Mouse (Mus musculus): ENCODE results near the gene Ncs1.

The Ncs1 gene

DNA sequence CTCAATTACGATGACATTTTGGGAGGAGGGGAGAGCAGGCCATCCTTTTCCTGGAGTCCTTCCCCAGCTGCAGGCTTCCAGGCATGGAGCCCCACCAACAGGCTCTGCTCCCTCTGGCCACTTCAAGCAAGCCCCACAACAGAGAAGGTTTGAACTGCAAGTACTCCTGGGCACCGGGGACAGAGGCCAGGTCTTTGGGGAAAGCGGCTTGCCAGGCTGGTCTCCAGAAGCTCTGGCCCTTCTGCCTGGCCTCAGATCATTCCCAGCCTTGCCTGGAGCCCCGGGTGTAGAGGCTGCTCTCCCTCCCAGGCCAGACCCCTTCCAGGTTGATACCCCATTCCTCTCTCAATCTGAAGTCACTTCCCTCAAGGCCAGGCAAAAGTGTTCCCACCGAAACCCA is 572 bp upstream of the Ncs1 start:
- DNase-seq (ENCODE audit: low read depth), result no peak

DNA sequence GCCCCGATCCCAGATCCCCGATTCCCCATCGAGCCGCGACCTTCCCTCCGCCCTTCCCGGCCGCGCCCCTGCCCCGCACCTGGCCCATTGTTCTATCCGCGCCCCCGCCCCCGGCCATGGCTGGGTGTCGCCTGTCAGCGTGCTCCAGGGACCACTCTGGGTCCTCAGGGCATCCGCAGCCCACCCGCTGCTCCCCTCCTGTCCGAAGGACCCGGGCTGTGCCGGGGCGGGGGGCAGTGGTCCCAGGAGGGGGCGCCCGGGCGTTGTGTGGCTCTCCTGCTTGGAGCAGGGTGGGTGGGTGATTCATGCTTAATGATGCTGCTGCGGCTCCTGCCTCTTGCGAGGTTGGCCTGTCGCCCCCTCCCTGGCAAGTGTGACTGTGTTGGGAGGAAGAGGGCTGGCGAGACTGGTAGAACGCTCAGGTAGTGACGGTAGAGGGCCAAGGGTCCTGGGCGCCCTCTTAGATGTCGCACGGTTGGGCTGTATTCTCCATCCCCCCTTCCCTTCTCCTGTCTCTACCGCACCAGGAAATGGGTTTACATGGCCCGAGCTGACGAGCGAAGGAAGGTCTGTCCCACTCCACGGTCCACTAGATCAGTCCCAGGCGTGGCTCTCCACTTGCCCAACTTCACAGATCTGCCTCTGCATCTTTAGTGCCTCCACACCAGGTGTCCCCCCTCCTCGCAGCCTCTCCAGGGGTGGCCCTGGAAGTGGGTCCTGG is 788 bp downstream of the Ncs1 start:
- DNase-seq (ENCODE audit: low read depth), result no peak

DNA sequence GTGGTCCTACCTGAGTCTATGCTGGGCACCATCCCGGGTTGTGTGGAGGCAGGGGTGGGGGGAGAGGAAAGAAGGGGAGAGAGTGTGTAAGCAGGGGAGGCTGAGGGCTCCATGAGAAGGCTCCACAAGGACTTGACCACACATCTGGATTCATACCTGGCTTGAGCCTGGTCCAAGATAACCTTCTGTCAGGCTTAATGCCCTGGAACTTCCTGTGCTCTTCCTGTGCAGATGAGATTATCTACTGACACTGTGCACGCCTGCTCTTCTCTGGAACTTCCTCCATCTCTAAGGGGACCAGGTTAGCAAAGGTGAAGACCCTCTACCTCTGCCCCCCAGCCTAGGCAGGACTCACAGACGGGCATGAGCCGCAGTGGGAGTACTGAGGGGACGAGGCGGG is 3.2 kb downstream of the Ncs1 start:
- no peak for DNase-seq (ENCODE audit: low read depth)

DNA sequence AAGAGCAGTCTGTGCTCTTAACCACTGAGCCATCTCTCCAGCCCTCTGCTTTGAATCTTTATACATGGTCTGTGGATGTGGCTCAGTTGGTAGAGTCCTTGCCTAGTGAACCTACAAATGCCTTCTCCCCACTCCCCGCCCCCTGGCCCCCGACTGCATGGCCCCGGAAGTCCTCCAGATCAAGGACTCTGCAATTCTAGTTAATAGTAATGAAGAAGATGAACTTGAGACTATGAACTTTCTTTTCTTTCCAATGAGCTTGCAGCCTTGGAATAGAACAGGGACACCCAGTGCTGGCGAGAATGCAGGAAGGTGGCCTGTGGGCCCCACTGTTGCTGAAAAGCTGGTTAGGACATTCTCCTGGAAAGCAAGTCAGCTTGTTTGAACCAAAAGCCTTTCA is 6.5 kb downstream of the Ncs1 start:
- no peak for DNase-seq (ENCODE audit: low read depth)

DNA sequence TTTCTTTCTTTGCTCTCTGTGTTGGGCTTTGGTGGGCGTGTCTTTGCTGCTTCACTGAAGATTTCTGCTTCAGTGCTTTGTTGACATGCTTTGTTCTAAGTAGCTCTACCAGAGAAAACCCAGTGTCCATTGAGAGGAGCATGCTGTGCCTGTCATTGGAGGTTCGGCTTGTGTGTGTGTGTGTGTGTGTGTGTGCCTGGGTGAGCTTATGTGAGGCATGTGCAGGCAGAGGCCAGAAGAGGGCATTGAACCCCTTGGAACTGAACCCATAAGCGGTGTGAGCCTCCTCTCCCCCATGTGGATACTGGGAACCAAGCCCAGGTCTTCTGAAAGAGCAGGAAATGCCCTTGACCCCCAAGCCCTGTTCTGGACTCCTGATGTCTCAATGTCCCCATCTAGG is 7.8 kb downstream of the Ncs1 start:
- DNase-seq (ENCODE audit: low read depth), result no peak

DNA sequence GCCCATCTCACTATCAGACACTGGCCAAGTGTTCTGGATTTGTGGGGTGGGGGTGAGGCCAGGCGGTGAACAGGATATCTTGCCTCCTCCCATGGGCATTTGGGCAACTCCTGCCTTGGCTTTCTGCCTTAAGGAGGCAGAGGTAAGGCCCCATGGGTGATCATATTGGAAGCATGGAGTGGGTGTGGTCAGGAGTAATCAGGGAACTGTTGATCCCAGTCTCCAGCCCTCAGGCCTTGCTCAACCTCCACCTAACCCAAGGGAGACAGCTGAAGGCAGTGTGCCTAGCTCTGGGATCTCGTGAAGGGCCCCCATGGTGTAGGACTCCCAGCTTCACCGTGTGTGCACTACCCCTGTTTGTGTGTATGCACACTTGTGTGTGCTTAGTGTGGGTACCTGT is 9.2 kb downstream of the Ncs1 start:
- DNase-seq (ENCODE audit: low read depth), result no peak

DNA sequence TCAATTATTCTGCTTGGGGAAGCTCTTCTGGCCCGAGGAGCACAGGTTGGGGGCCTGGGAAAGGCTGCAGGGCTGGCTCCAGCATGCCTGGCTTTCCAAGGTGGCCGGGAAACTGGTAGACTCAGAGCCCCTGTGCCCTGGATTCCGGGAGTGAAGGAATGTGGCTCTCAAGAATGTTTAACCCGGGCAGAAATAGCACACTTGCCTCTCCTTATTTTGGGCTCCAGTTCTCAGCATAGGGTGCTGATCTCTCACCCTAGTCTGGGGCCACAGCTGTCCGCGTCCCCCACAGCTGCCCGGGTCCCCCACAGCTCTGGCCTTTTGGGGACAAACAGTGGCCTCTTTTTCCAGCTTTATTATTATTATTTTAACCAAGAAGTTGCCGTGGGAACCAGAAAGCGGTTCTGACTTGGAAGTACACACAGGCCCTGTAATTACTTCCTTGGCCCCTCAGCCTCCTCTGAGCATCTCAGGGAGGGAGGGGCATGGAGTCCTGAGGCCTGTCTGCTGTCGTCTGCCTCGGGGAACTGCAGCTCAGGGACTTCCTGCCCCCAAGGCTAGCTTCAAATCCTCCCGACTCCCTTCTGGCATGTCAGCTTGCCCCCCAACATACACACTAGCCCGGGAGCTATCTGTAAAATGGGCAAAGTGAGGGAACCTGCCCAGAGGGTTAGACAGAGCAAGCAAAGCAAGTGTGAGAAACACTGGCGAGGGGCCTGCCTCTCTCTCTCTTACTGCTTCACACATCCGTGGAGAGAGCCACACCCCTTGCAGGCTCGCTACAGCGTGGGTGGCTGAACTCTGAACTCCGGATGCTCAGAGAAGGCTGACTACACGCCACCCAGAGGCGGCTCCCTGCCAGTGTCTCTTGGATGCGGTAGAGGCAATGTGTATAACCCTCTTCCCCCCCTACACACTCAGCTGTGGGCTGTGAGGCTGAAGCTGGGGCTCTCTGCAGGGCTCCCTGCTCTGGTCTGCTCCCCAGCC is 10.6 kb downstream of the Ncs1 start:
- DNase-seq (ENCODE audit: low read depth), result peak; percentile 70

DNA sequence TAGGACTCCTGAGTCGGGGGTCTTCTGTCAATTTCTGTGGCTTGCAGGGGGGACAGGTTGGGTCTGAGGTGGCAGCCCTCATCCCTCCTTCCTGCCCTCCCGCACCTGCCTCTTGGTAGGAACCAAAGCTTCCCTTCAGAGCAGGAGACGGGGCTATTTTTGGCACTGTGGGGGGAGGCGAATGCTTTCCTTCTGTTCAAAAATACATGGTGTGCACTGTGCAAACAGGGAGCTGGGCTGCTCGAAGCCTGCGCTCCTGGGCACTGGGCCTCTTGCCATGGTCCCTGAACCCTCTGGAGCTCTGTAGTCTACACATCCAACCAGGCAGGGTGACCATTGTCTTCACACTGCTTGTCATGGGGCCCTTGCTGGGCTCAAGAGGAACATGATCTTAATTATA is 11.5 kb downstream of the Ncs1 start:
- no peak for DNase-seq (ENCODE audit: low read depth)

DNA sequence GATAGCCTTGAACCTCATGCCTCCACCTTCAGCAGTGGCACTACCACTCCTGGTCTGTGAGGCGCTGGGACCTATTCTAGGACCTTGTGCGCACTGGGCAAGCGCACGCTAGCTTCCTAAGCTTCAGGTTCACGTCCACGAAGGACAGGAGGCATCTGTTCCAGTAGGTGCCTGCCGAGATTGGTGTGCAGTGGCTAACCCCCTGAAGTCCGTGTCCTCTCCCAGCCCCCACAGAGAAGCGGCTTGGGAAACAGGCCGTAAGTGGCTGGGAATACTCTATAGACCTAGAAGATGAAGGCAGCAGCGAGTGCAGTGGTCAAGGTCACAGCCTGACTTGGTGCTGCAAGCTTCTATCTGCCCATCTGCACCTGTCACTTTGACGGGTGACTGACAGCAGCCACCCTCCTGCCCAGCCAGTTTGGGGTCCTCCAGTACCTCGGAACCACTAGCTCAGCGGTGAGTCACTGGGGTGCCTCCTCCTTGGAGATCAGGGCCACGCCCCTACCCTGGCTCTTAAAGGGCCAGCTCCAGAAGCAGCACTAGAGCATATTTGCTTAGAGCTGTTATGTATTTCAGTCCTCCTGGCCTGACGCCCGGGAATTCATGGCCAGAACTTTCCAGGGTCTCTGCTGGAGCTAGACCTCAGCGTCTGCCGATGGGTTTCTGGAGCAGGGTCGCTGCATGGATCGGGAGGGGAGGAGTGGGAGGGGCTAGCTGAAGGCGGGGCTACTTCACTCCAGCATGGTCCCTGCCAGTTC is 13.2 kb downstream of the Ncs1 start:
- DNase-seq (ENCODE audit: low read depth), result peak; percentile 60

DNA sequence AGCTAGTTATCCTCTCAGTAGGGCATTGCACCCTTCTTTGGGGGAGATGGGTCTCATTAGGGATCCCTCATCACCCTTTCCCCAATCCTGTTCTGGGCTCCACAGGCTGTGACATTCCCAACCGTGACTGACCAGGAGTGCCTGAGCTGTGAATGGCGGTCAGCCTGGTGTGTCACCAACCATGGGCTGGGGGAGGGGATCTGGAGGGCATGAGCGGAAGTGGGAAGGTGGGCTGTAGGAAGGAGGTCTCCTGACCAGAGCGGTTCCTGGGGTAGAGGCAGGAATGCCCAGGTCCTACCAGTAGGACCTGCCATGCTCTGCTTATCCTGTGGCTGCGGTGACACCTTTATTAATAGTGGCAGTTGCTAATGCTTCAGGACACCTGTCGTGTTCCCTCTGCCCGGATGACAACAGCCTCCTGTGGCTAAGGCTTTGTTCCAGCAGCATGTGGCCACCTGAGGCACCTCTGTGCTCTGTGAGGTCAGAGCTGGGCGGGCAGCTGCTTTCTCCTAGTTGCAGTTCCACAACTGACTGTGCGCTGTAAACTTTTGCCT is 13.8 kb downstream of the Ncs1 start:
- DNase-seq (ENCODE audit: low read depth), result no peak

DNA sequence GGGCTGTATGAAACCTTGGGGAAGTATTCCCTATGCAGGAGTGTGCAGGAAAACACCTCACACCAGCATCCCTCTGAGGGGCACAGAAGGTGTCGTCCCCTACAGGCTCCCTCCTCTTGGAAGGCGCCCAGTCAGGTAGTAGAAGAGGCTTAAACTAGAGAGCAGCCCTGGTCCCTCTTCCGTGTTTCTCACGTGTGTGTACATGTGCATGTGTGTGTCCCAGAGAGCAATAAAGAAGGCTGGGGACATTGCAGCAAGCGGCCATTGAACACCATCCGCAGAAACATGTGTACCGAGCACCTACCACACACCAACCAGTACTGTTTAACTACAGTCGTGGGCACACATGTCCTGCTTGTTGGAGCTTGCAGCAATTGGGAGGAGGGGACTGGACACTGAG is 14.9 kb downstream of the Ncs1 start:
- DNase-seq (ENCODE audit: low read depth), result no peak

DNA sequence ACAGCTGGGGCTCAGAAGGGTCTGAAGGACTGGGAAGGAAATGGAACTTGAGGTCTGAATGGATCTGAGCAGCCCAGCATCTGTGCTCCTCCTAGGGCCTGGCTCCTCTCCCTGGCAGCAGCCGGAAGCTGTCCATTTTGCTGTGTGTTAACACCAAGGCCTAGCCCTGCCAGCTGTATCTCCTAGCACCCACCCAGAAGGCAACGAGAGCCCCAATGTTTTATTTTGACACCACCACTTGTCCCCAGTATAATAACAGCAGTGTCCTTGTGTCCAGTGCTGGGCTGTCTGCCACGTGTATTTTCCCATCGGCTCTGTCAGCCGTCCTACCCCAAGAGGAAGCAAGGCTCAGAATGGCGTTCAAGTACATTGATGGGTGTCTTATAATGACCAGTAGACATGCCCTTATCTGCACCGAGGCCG is 17.4 kb downstream of the Ncs1 start:
- DNase-seq (ENCODE audit: low read depth), result no peak

DNA sequence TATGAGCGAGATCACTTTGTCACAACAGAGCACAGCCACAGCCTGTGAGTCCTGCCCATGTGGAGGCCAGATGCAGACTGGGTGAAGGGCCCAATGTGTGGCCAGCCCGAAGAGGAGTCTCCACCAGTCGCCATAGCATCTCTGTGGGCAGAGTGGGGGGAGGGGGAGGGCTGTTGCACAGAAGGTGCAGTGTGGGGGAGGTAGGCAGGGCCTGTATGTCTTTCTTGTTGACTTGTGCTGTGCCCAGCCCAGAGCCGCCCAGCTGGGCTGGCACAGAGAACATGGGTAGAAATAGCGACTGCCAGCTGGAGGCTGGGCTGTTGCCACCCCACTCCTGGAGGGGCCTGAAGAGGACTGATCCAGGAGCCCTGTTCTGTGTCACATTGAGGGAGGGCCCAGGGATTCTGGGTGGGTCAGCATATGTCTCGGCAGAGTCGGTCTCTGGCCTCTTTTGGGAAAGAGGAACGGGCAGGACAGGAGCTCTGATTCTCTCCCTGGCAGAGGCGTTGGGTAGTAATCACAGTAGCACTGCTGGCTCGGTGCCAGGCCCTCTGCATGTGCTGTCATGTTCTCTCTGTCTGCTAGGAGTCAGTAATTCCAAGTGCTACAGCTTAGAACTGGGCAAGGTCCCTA is 18.2 kb downstream of the Ncs1 start:
- DNase-seq (ENCODE audit: low read depth), result no peak

DNA sequence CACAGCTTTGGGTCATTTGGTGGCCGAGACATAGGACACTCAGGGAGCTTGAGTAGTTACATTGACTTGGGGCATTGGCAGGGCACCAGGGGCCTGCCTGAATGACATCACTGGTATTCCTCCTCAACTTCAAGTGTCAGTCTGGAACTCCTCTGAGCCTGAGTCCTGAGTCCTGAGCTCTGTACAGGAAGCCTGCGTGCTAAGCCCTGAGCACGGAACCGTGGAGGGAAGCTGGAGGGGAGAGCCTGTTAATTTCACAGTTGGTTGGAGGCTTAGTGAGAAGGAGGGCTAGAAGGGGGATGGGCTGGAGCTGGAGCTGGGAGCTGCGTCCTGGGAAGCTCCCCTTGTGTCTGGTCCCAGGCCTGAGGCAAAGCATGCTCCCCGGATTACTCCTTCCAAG is 21.8 kb downstream of the Ncs1 start:
- DNase-seq (ENCODE audit: low read depth), result no peak

DNA sequence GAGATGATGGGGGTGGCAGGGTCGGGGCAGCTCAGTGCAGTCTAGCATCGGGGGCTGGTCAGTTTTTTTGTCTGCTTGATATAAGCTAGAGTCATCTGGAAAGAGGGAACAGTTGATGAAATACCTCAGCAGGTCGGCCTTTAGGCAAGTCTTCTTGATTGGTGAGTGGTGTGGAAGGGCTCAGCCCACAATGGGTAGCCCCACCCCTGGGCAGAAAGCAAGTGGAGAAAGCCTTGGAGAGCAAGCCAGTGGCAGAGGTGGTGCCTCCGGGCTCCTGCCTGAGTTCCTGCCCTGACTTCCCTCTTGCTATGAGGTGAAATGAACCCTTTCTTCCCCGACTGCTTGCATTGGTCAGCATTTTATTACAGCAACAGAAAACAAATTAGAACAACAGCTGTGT is 23.0 kb downstream of the Ncs1 start:
- no peak for DNase-seq (ENCODE audit: low read depth)

DNA sequence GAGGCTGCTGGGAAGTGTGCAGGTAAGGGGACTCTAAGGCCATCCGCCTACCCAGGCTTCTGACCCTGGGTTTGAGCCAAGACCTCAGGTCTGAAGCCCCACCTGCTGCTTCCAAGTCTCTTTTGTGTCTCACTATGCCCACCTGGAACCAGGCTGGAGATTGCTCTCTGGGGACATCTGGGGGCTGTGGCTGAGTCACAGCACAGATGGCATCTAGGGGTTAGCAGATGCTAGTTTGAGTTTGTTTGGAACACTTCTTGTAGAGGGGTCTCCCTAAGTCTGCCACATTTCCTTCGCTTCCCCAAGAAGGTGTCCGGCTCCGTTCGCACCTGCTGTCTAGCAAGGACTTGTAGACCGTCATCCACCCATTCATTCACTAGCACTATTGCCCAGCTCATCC is 23.6 kb downstream of the Ncs1 start:
- DNase-seq (ENCODE audit: low read depth), result no peak

DNA sequence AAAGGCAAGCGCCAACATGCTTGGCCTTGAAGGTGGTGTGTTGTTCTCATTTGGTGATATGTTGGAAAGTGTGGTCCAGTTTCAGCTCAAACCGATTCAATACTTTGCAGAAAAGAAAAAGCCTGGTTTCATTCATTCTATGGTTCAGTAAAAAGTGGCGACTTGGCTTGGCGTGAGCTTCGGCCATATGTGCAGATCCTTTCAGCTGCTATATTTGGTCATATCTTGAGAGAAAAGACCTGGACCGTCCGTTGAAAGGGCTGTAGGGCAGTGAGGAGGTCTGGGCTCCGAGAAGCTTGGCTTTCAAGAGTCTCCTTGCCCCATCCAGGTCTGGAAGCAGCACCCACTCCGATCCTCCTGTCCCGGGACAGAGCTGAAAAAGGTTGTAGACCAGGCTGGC is 24.2 kb downstream of the Ncs1 start:
- no peak for DNase-seq (ENCODE audit: low read depth)

DNA sequence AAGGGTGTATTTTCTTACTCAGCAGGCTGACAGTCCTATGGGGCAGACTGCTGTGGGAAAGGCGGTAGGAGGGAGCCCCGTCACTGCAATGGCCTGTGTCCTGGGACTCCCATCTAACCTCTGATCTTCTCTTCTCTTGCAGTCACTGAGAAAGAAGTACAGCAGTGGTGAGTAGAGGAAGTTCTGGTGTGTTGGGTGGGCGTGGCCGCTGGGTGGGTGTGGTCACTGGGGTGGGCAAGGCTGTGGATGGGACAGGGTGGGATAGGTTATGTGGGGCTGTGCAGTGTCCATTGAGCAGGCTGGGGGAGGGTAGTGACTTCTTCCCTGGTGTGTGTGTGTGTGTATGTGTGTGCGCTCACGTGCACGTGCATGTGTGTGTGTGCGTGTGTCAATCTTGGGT is 24.8 kb downstream of the Ncs1 start:
- no peak for DNase-seq (ENCODE audit: low read depth)

DNA sequence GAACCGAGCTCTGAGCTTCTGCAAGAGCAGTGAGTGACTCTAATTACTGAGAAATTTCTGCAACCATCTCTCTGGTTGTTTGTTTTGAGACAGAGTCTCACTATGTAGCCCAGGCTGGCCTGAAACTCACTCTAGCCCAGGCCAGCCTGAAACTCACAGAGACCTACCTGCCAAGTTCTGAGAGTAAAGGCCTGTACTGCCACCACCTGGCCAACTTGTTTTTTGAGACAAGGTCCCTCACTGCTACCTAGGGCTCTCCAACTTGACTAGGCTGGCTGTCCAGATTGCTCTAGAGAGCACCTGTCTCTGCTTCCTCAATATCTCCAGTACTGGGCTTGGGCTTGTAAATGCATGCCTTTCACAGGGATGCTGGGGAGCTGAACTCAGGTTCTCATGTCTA is 25.4 kb downstream of the Ncs1 start:
- no peak for DNase-seq (ENCODE audit: low read depth)

DNA sequence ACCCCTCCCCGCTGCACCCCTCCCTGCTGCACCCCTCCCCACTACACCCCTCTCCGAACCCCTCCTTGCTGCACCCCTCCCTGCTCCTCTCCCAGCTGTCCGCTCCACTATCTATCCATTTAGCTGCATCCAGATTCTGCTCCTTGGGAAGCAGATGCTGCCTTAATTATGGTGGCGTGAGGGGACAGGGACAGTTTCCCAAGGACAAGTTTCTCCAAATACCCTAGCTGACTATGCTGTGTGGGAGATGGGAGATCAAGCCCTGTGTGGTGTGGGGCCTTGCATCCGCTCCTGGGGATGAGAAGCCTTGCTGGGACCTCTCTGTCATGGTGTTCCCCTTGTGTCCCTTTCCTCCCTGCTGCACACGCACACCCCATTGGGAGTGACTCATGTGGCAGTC is 29.4 kb downstream of the Ncs1 start:
- no peak for DNase-seq (ENCODE audit: low read depth)

DNA sequence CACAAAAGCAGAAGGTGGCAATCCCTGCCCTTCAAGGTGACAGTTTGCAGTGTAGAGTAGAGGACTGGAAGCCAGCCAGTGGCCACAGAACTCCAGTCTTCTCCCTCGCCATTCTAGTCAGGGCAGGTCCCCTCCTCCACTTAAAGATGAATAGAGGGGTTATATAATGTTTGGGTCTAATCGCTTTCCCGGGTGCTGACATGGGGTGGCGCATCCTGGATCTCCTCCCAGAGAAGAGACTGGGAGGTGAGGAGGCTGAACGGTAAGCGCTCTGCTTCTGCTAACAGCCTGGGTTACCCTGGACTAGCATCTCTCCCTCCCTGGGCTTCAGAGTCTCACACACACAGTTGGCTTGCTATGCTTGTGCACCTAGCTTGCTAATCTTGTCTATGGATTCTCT is 32.2 kb downstream of the Ncs1 start:
- no peak for DNase-seq (ENCODE audit: low read depth)

DNA sequence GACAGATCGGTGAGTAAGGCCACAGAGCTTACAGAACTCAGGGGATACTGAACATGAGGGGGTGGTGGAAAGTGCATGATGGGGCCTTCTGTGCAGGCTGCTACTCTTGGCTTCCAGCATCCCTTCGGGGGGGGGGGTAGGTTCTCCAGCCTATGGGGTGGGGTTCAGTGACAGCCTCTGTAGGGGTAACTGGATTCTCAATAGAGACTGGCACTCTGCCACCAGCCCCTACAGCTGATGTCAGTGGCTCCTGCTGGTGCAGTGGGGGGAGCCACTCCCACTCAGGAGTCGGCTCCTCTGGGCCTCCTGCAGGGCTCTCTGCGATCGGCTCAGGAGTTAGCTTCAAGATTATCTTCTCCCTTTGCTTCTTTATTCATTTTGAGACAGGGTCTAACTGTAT is 32.9 kb downstream of the Ncs1 start:
- no peak for DNase-seq (ENCODE audit: low read depth)
